Comparison of ENCODE assay signal across 17 mouse cellular contexts in genomic region chr2:3940786-3941185, GRCm38 (mm10).
DNase-seq lines count a peak whose midpoint lies in the region; ATAC-seq and TF ChIP-seq lines count a peak whose summit lies in the region.
"Had no signal": no experiment of that assay in that cellular context is flagged by ENCODE, and none has a peak within 500 bp of the region (broad histone marks: within the 10 kb centered on the region; RNA-seq: fewer than 3 reads in every experiment).

No protein-coding gene starts in this region.

- no peak for ATAC-seq in stomach, postnatal 0 days (ENCODE audit: low FRiP score, low TSS enrichment)
- ATAC-seq: forebrain, embryonic 13.5 days; forebrain, embryonic 15.5 days; forebrain, postnatal 0 days had no signal

- H3K9me3 ChIP-seq in midbrain, embryonic 10.5 days (replicated peaks) = no peaks in the 10 kb centered on the region
- H3K9me3 ChIP-seq in stomach, postnatal 0 days (ENCODE audit: control insufficient read depth, low read length) = no peaks in the 10 kb centered on the region
- H3K9me3 ChIP-seq: embryonic facial prominence, embryonic 10.5 days; embryonic facial prominence, embryonic 12.5 days; forebrain, embryonic 13.5 days; forebrain, embryonic 15.5 days had no signal

- H3K36me3 ChIP-seq in heart, adult 2 months (ENCODE audit: control insufficient read depth, insufficient read depth, low read length) = no peaks in the 10 kb centered on the region
- H3K36me3 ChIP-seq in midbrain, embryonic 10.5 days = no peaks in the 10 kb centered on the region
- H3K36me3 ChIP-seq in stomach, postnatal 0 days (ENCODE audit: control insufficient read depth, insufficient read depth, low read length) = no peaks in the 10 kb centered on the region
- H3K36me3 ChIP-seq: embryonic facial prominence, embryonic 10.5 days; embryonic facial prominence, embryonic 12.5 days; forebrain, embryonic 15.5 days had no signal

- H3K9ac ChIP-seq in heart, adult 2 months (ENCODE audit: low read depth, low read length) = no peak overlapping the region
- H3K9ac ChIP-seq in stomach, postnatal 0 days (ENCODE audit: low read length) = no peak overlapping the region
- H3K9ac ChIP-seq: embryonic facial prominence, embryonic 12.5 days; forebrain, embryonic 13.5 days; forebrain, embryonic 15.5 days; forebrain, postnatal 0 days had no signal

- H3K4me2 ChIP-seq in stomach, postnatal 0 days (replicated peaks; ENCODE audit: low read depth) = no peak overlapping the region
- H3K4me2 ChIP-seq: embryonic facial prominence, embryonic 12.5 days; forebrain, embryonic 13.5 days; forebrain, embryonic 15.5 days had no signal

- no peak overlapping the region for H3K4me3 ChIP-seq in heart, adult 2 months
- H3K4me3 ChIP-seq in midbrain, embryonic 10.5 days = no peak overlapping the region
- H3K4me3 ChIP-seq in stomach, postnatal 0 days (ENCODE audit: low read depth, low read length) = no peak overlapping the region
- H3K4me3 ChIP-seq: embryonic facial prominence, embryonic 10.5 days; embryonic facial prominence, embryonic 12.5 days; forebrain, embryonic 13.5 days; forebrain, embryonic 15.5 days had no signal

- TF ChIP-seq EP300 in heart, adult 2 months (IDR thresholded peaks at IDR 0.05; ENCODE audit: insufficient read depth, low read depth, low read length) = no peak
- TF ChIP-seq EP300 in stomach, postnatal 0 days (optimal IDR thresholded peaks at IDR 0.05) = no peak

- H3K27ac ChIP-seq in heart, adult 2 months = no peak overlapping the region
- H3K27ac ChIP-seq in midbrain, embryonic 10.5 days (replicated peaks) = no peak overlapping the region
- no peak overlapping the region for H3K27ac ChIP-seq in stomach, postnatal 0 days (replicated peaks)
- H3K27ac ChIP-seq: embryonic facial prominence, embryonic 10.5 days; embryonic facial prominence, embryonic 12.5 days; forebrain, embryonic 13.5 days; forebrain, embryonic 15.5 days had no signal

- no peaks in the 10 kb centered on the region for H3K27me3 ChIP-seq in heart, adult 2 months (ENCODE audit: control insufficient read depth, insufficient read depth, low read length)
- no peaks in the 10 kb centered on the region for H3K27me3 ChIP-seq in midbrain, embryonic 10.5 days (ENCODE audit: low read depth, poor library complexity, severe bottlenecking)
- no peaks in the 10 kb centered on the region for H3K27me3 ChIP-seq in stomach, postnatal 0 days (ENCODE audit: control insufficient read depth, insufficient read depth, low read length)
- H3K27me3 ChIP-seq: embryonic facial prominence, embryonic 12.5 days; forebrain, embryonic 13.5 days; forebrain, embryonic 15.5 days had no signal

- H3K79me2 ChIP-seq in heart, adult 2 months (replicated peaks; ENCODE audit: control insufficient read depth, insufficient read depth, low read length) = no peaks in the 10 kb centered on the region

- peak; percentile 64 for DNase-seq in adrenal gland, adult 2 months
- DNase-seq in adrenal gland, postnatal 25 days = no peak
- peak; percentile 58 for DNase-seq in heart, adult 11 months
- DNase-seq in heart, adult 2 months = no peak
- DNase-seq in adrenal gland, postnatal 14 days = peak; percentile 36
- DNase-seq in midbrain, embryonic 10.5 days (ENCODE audit: low spot score) = no peak
- DNase-seq in stomach, postnatal 0 days (ENCODE audit: low spot score) = no peak
- DNase-seq: cerebellum, adult 11-12 months; cerebellum, adult 2 months; cerebellum, adult 9-10 months; cerebellum, postnatal 10 days; cerebellum, postnatal 25 days; forebrain, postnatal 0 days had no signal

- 79% methylated on average over 2 of the region's 2 CpGs for WGBS in heart, adult 2 months
- WGBS in midbrain, embryonic 10.5 days = 87% methylated on average over 2 of the region's 2 CpGs
- WGBS in stomach, postnatal 0 days = 86% methylated on average over 2 of the region's 2 CpGs

- TF ChIP-seq CTCF in heart, adult 2 months (IDR thresholded peaks at IDR 0.05) = no peak
- no peak for TF ChIP-seq CTCF in stomach, postnatal 0 days (IDR thresholded peaks at IDR 0.05; ENCODE audit: low read depth)

- TF ChIP-seq POLR2A in heart, adult 2 months (IDR thresholded peaks at IDR 0.05; ENCODE audit: insufficient read depth, low read depth, low read length) = no peak

- H3K4me1 ChIP-seq in heart, adult 2 months (ENCODE audit: control insufficient read depth, insufficient read depth, low read length) = no peaks in the 10 kb centered on the region
- no peaks in the 10 kb centered on the region for H3K4me1 ChIP-seq in midbrain, embryonic 10.5 days
- H3K4me1 ChIP-seq in stomach, postnatal 0 days (replicated peaks; ENCODE audit: control insufficient read depth, insufficient read depth) = no peaks in the 10 kb centered on the region
- H3K4me1 ChIP-seq: embryonic facial prominence, embryonic 10.5 days; embryonic facial prominence, embryonic 12.5 days; forebrain, embryonic 13.5 days; forebrain, embryonic 15.5 days had no signal

- intact Hi-C loops in heart, adult 2 months (cut with DNase I) = no loop called here

Comparison
In these comparisons a context has a peak if more than half of its experiments do, and no peak if none do; other contexts are left out.
1. DNase-seq: peak in adrenal gland, adult 2 months (single experiment), heart, adult 11 months (single experiment) and adrenal gland, postnatal 14 days (single experiment); none in adrenal gland, postnatal 25 days (single experiment), heart, adult 2 months (0 of 2), midbrain, embryonic 10.5 days (single experiment) and stomach, postnatal 0 days (single experiment).